Mouse (Mus musculus): ENCODE data around the gene Rtn4. TPM values are rescaled to one million over a fixed set of nuclear protein-coding genes. Genes with fewer than 3 reads are reported as not detected.

The Rtn4 gene
- polyA plus RNA-seq, 1 experiment from 2014 or later: 102 TPM

DNA sequence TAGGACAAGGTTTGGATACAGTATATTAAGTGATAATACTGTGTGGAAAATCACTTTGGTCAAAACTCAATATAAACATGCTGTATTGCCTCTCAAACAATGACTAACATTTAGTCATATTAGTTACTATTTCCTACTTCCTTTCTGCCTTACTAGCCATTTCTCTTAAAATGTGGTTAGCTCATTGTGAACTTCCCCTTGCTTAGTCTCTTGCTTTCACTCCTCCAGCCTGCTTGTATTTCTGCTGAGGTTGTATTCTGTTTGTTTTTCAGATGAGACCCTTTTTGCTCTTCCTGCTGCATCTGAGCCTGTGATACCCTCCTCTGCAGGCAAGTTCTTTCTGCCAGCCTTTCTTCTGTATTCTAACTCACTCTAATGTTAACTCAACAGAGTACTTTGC lies 12.5 kb downstream of the Rtn4 start:
- Histone ChIP-seq H3K4me1 (replicated peaks; ENCODE audit: control insufficient read depth, insufficient read depth, low read length) (no peaks in the 10 kb centered on the region; the same call in 1 of the 2 replicates), H3K4me2 (replicated peaks; ENCODE audit: low read depth) (no peak overlapping the region), H3K9me3 (ENCODE audit: control insufficient read depth) (no peaks in the 10 kb centered on the region), H3K9ac (ENCODE audit: low read depth, low read length) (no peak overlapping the region), H3K36me3 (ENCODE audit: control insufficient read depth, insufficient read depth) (peaks cover 3% of the 10 kb centered on the region; the same call in 1 of the 2 replicates), H3K27ac (ENCODE audit: low read depth, low read length) (no peak overlapping the region), H3K4me3 (ENCODE audit: low read depth, low read length) (no peak overlapping the region), H3K27me3 (replicated peaks; ENCODE audit: control insufficient read depth, insufficient read depth, low read length) (no peaks in the 10 kb centered on the region)
- no peak for TF ChIP-seq CTCF (IDR thresholded peaks at IDR 0.05; ENCODE audit: low read depth)
- no peak for ATAC-seq

DNA sequence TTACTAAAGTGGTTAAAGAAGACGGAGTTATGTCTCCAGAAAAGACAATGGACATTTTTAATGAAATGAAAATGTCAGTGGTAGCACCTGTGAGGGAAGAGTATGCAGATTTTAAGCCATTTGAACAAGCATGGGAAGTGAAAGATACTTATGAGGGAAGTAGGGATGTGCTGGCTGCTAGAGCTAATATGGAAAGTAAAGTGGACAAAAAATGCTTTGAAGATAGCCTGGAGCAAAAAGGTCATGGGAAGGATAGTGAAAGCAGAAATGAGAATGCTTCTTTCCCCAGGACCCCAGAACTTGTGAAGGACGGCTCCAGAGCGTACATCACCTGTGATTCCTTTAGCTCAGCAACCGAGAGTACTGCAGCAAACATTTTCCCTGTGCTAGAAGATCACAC lies 14.1 kb downstream of the Rtn4 start:
- peaks cover 3% of the 10 kb centered on the region; the same call in 1 of the 2 replicates for H3K36me3 ChIP-seq (ENCODE audit: control insufficient read depth, insufficient read depth)

DNA sequence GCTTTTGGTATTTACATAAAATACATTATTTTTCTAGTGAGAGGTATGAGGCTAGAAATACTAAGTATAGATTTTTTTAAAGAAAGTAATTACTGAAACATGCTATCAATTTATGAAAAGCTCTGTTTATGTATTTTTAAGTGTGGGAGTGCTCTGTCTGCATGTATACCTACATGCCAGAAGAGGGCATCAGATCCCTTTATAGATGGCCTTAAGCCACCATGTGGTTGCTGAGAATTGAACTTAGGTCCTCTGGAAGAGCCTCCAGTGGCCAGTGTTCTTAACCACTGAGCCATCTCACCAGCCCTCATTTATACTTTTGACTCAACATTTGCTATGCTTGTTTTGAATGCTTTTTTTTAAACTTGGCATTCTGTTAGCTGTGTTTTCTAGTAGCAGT lies 16.8 kb downstream of the Rtn4 start:
- peak; percentile 62 for TF ChIP-seq CTCF (IDR thresholded peaks at IDR 0.05; ENCODE audit: low read depth)
- H3K27ac ChIP-seq (ENCODE audit: low read depth, low read length): no peak overlapping the region
- ATAC-seq: no peak

More for the DNA sequence above, 14.1 kb downstream of the Rtn4 start:
- no peaks in the 10 kb centered on the region for H3K27me3 ChIP-seq (replicated peaks; ENCODE audit: control insufficient read depth, insufficient read depth, low read length)
- TF ChIP-seq CTCF (IDR thresholded peaks at IDR 0.05; ENCODE audit: low read depth): no peak
- no peak for ATAC-seq
- no peaks in the 10 kb centered on the region; the same call in 1 of the 2 replicates for H3K4me1 ChIP-seq (replicated peaks; ENCODE audit: control insufficient read depth, insufficient read depth, low read length)
- no peak overlapping the region for H3K4me3 ChIP-seq (ENCODE audit: low read depth, low read length)
- H3K9me3 ChIP-seq (ENCODE audit: control insufficient read depth): no peaks in the 10 kb centered on the region
- no peak overlapping the region for H3K9ac ChIP-seq (ENCODE audit: low read depth, low read length)
- WGBS: 90% methylated on average over 4 of the region's 4 CpGs
- no peak overlapping the region for H3K4me2 ChIP-seq (replicated peaks; ENCODE audit: low read depth)
- no peak overlapping the region for H3K27ac ChIP-seq (ENCODE audit: low read depth, low read length)

DNA sequence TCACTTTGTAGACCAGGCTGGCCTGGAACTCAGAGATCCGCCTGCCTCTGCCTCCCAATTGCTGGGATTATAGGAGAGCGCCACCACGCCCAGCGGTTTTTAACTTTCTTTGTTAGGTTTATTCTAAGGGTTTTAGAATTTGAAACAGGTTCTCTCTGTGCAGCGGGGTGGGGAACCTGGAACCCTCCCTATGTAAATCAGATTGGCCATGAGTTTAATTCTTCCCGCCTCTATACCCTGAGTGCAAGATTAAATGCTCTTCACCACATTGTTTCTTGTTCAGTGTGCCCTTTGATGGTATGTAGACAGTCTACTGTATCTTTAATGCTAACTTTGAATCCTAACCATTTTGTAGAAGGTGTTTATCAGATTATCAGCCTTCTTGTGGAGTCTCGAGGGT lies 21.4 kb downstream of the Rtn4 start:
- ATAC-seq: no peak
- Histone ChIP-seq H3K4me3 (ENCODE audit: low read depth, low read length) (no peak overlapping the region), H3K4me1 (replicated peaks; ENCODE audit: control insufficient read depth, insufficient read depth, low read length) (0 out of 2 replicates have a peak, but pooled peaks cover 4% of the 10 kb centered on the region), H3K27ac (ENCODE audit: low read depth, low read length) (no peak overlapping the region), H3K4me2 (replicated peaks; ENCODE audit: low read depth) (no peak overlapping the region), H3K27me3 (replicated peaks; ENCODE audit: control insufficient read depth, insufficient read depth, low read length) (no peaks in the 10 kb centered on the region), H3K9me3 (ENCODE audit: control insufficient read depth) (no peaks in the 10 kb centered on the region), H3K9ac (ENCODE audit: low read depth, low read length) (no peak overlapping the region), H3K36me3 (ENCODE audit: control insufficient read depth, insufficient read depth) (no peaks in the 10 kb centered on the region)
- 89% methylated on average over 7 of the region's 7 CpGs for WGBS
- no peak for TF ChIP-seq CTCF (IDR thresholded peaks at IDR 0.05; ENCODE audit: low read depth)

More for the DNA sequence above, 16.8 kb downstream of the Rtn4 start:
- Histone ChIP-seq H3K9me3 (ENCODE audit: control insufficient read depth) (no peaks in the 10 kb centered on the region), H3K9ac (ENCODE audit: low read depth, low read length) (no peak overlapping the region), H3K4me2 (replicated peaks; ENCODE audit: low read depth) (no peak overlapping the region), H3K4me3 (ENCODE audit: low read depth, low read length) (no peak overlapping the region), H3K4me1 (replicated peaks; ENCODE audit: control insufficient read depth, insufficient read depth, low read length) (no peaks in the 10 kb centered on the region; the same call in 1 of the 2 replicates), H3K27me3 (replicated peaks; ENCODE audit: control insufficient read depth, insufficient read depth, low read length) (no peaks in the 10 kb centered on the region), H3K36me3 (ENCODE audit: control insufficient read depth, insufficient read depth) (peaks cover 3% of the 10 kb centered on the region; the same call in 1 of the 2 replicates)

DNA sequence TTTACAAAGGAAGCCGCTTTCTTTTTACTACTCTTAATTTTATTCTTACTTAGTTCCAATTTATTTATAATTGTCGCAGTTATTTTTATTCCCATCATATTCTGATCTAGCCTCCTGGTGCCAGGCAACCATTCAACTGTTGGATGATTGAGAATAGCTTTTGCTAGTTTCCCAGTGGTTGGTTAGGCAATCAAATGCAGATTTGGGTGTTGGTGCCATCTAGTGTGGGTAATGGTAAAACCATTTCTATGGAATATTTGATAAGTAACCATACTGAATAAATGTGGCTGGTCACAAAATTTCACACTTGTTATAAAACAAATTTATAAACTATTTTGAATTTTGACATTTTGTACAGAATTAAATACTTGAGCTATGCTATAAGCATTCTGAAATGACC lies 22.0 kb downstream of the Rtn4 start:
- Histone ChIP-seq H3K27me3 (replicated peaks; ENCODE audit: control insufficient read depth, insufficient read depth, low read length) (no peaks in the 10 kb centered on the region), H3K4me1 (replicated peaks; ENCODE audit: control insufficient read depth, insufficient read depth, low read length) (0 out of 2 replicates have a peak, but pooled peaks cover 4% of the 10 kb centered on the region), H3K4me3 (ENCODE audit: low read depth, low read length) (no peak overlapping the region), H3K36me3 (ENCODE audit: control insufficient read depth, insufficient read depth) (no peaks in the 10 kb centered on the region), H3K9ac (ENCODE audit: low read depth, low read length) (no peak overlapping the region), H3K9me3 (ENCODE audit: control insufficient read depth) (no peaks in the 10 kb centered on the region), H3K4me2 (replicated peaks; ENCODE audit: low read depth) (no peak overlapping the region), H3K27ac (ENCODE audit: low read depth, low read length) (no peak overlapping the region)
- peak; percentile 67 for TF ChIP-seq CTCF (IDR thresholded peaks at IDR 0.05; ENCODE audit: low read depth)
- ATAC-seq: no peak
- 88% methylated on average over 2 of the region's 2 CpGs for WGBS

DNA sequence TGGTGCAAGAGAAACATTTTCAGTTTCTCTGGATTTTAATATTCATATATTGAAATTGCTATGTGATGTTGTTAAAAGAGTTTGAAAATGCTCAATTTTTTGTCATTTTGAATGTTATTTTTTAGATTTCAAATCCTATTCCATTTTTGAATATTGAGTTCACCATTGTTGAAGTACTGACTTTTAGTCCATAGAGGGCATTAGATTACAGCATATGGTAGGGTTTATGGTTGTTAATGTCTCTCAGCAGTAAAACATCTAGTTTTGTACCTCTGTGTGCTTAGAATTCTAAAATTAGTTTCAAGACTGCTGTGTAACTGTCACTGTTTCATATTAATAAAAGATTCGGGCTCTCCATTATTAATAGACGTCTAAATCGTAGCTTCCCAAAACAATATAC lies 22.8 kb downstream of the Rtn4 start:
- ATAC-seq: no peak
- Histone ChIP-seq H3K4me2 (replicated peaks; ENCODE audit: low read depth) (no peak overlapping the region), H3K4me3 (ENCODE audit: low read depth, low read length) (no peak overlapping the region), H3K4me1 (replicated peaks; ENCODE audit: control insufficient read depth, insufficient read depth, low read length) (0 out of 2 replicates have a peak, but pooled peaks cover 4% of the 10 kb centered on the region), H3K9ac (ENCODE audit: low read depth, low read length) (no peak overlapping the region), H3K36me3 (ENCODE audit: control insufficient read depth, insufficient read depth) (no peaks in the 10 kb centered on the region), H3K27ac (ENCODE audit: low read depth, low read length) (no peak overlapping the region), H3K27me3 (replicated peaks; ENCODE audit: control insufficient read depth, insufficient read depth, low read length) (no peaks in the 10 kb centered on the region), H3K9me3 (ENCODE audit: control insufficient read depth) (no peaks in the 10 kb centered on the region)
- peak; percentile 63 for TF ChIP-seq CTCF (IDR thresholded peaks at IDR 0.05; ENCODE audit: low read depth)
- whole genome bisulfite sequencing: 83% methylated on average over 3 of the region's 3 CpGs

DNA sequence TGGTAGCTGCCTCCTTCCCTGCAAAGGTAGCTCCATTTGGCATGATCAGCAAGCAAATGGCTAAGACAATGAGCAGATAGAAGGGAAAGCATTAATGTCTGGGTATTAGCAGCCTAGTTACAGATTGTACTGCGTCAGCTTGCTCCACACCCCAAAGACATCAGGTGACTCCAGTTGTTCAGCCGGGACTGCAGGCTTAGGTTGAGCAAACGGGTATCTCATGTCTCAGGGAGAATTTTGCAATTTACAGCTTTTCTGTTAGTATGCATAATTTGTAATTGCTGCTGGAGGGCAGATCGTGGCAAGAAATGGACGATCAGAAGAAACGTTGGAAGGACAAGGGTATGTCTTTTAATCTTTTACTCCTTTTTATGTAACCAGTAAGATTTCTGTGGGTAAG lies 25.8 kb downstream of the Rtn4 start:
- H3K27ac ChIP-seq (ENCODE audit: low read depth, low read length): 0 out of 2 replicates have a peak overlapping the region, but pooled peaks have one; percentile 28
- WGBS: 15% methylated on average over 6 of the region's 6 CpGs
- no peak for TF ChIP-seq CTCF (IDR thresholded peaks at IDR 0.05; ENCODE audit: low read depth)
- H3K36me3 ChIP-seq (ENCODE audit: control insufficient read depth, insufficient read depth): no peaks in the 10 kb centered on the region
- ATAC-seq: peak; percentile 93
- H3K27me3 ChIP-seq (replicated peaks; ENCODE audit: control insufficient read depth, insufficient read depth, low read length): no peaks in the 10 kb centered on the region
- 0 out of 2 replicates have a peak, but pooled peaks cover 4% of the 10 kb centered on the region for H3K4me1 ChIP-seq (replicated peaks; ENCODE audit: control insufficient read depth, insufficient read depth, low read length)
- H3K9ac ChIP-seq (ENCODE audit: low read depth, low read length): no peak overlapping the region
- H3K4me3 ChIP-seq (ENCODE audit: low read depth, low read length): peak overlapping the region; percentile 17; the same call in 1 of the 2 replicates
- H3K9me3 ChIP-seq (ENCODE audit: control insufficient read depth): no peaks in the 10 kb centered on the region
- H3K4me2 ChIP-seq (replicated peaks; ENCODE audit: low read depth): peak overlapping the region; percentile 51

All from intestine, postnatal 0 days (tissue).